Mouse (Mus musculus) limb, embryonic 11.5 days (tissue): Measurements from ENCODE around the gene Slc33a1. TPM values are rescaled to one million over a fixed set of nuclear protein-coding genes. Genes with fewer than 3 reads are reported as not detected.
A peak's percentile ranks its signal among the peaks of the same experiment; 100 is the strongest.

Experiments
- ATAC-seq: fragments of 200-750 bp; cut with Nextera tagmentation; 2 replicates; pipeline ENCODE4 v1.8.0; 2017; ENCODE audit warnings: low read depth; ENCODE audit not compliant: insufficient number of reproducible peaks, low FRiP score, low TSS enrichment
- DNase-seq: peaks from one replicate; pipeline ENCODE4 v3.0.0-alpha.2; 2015; ENCODE audit warnings: low spot score
- H3K27ac ChIP-seq: fragments of 300-500 bp; sonication (generic); replicated peaks from 2 replicates; pipeline ENCODE4 v1.5.1; 2014; ENCODE audit warnings: low read depth, mild to moderate bottlenecking, low read length
- H3K27me3 ChIP-seq: fragments of 300-500 bp; sonication (generic); 2 replicates; pipeline ENCODE4 v1.6.1; 2014; ENCODE audit warnings: mild to moderate bottlenecking, low read length, mixed read lengths; ENCODE audit not compliant: control insufficient read depth, insufficient read depth
- H3K36me3 ChIP-seq: fragments of 300-500 bp; sonication (generic); 2 replicates; pipeline ENCODE4 v1.6.1; 2014; ENCODE audit warnings: mild to moderate bottlenecking, low read length, moderate library complexity, mixed read lengths; ENCODE audit not compliant: control insufficient read depth, insufficient read depth
- H3K4me1 ChIP-seq: fragments of 300-500 bp; sonication (generic); 2 replicates; pipeline ENCODE4 v1.6.1; 2014; ENCODE audit warnings: low read length, mixed read lengths; ENCODE audit not compliant: control insufficient read depth, insufficient read depth
- H3K4me2 ChIP-seq: fragments of 300-500 bp; sonication (generic); 2 replicates; pipeline ENCODE4 v1.6.1; 2014; ENCODE audit warnings: low read depth, mild to moderate bottlenecking, moderate library complexity; ENCODE audit not compliant: severe bottlenecking
- H3K4me3 ChIP-seq: fragments of 300-500 bp; sonication (generic); 2 replicates; pipeline ENCODE4 v1.5.1; 2014; ENCODE audit warnings: low read depth, low read length
- H3K9ac ChIP-seq: fragments of 300-500 bp; sonication (generic); 2 replicates; pipeline ENCODE4 v1.6.1; 2014; ENCODE audit warnings: mild to moderate bottlenecking, low read length
- H3K9me3 ChIP-seq: fragments of 300-500 bp; sonication (generic); 2 replicates; pipeline ENCODE4 v1.6.1; 2016; ENCODE audit warnings: low read length; ENCODE audit not compliant: control insufficient read depth
- WGBS: fragments of 180-500 bp; shearing (Covaris S2); extraction: QIAGEN DNeasy Blood & Tissue Kit; methylation state at CpG from one replicate; pipeline ENCODE4 v1.1.7; 2014; 5-methylcytosine and 5-hydroxymethylcytosine counted together
- polyA plus RNA-seq: library from polyadenylated mRNA; unstranded; fragments of >200 nt; fragmentation: Nextera tagmentation; extraction: Ambion mirVana; gene quantifications from 2 replicates; pipeline ENCODE4 v1.2.1, GENCODE M21; 2014

The Slc33a1 gene
- polyA plus RNA-seq, 1 experiment from 2014 or later: 12.1 TPM

- Histone ChIP-seq H3K4me2 (no peak overlapping the region), H3K9me3 (no peaks in the 10 kb centered on the region), H3K27me3 (no peaks in the 10 kb centered on the region; the same call in 1 of the 2 replicates), H3K4me1 (no peaks in the 10 kb centered on the region), H3K9ac (no peak overlapping the region), H3K36me3 (no peaks in the 10 kb centered on the region), H3K27ac (no peak overlapping the region), H3K4me3 (no peak overlapping the region)
- 87% methylated on average over 2 of the region's 2 CpGs for WGBS
- ATAC-seq (no peak), DNase-seq (no peak)
These were observed 60.4 kb downstream of the Slc33a1 start for GRCm38 (mm10) chr3:63904157-63904556.

GRCm38 (mm10) chr3:63900021-63900571 lies 64.5 kb downstream of the Slc33a1 start:
- Histone ChIP-seq H3K36me3 (no peaks in the 10 kb centered on the region), H3K4me1 (no peaks in the 10 kb centered on the region), H3K9me3 (no peaks in the 10 kb centered on the region), H3K27me3 (no peaks in the 10 kb centered on the region; the same call in 1 of the 2 replicates), H3K4me2 (peak overlapping the region; percentile 99), H3K4me3 (peak overlapping the region; percentile 10; the same call in 1 of the 2 replicates), H3K27ac (no peak overlapping the region), H3K9ac (no peak overlapping the region)
- DNase-seq (peak; percentile 36), ATAC-seq (no peak)
- 2% methylated on average over 12 of the region's 12 CpGs for WGBS

GRCm38 (mm10) chr3:63899309-63899695 lies 65.3 kb downstream of the Slc33a1 start, which contains the start of gene Plch1:
TSS of gene Plch1 (minus strand) at chr3:63899472.
- Histone ChIP-seq H3K36me3 (no peaks in the 10 kb centered on the region), H3K9me3 (no peaks in the 10 kb centered on the region), H3K27ac (no peak within 1 kb of the TSS), H3K9ac (peak within 1 kb of the TSS; percentile 57), H3K4me3 (peak within 1 kb of the TSS; percentile 63), H3K4me2 (peak within 1 kb of the TSS; percentile 99), H3K27me3 (no peaks in the 10 kb centered on the region; the same call in 1 of the 2 replicates), H3K4me1 (no peaks in the 10 kb centered on the region)
- WGBS: 0% methylated on average over 12 of the region's 12 CpGs
- peak; percentile 86 for DNase-seq
- ATAC-seq: peak; percentile 71; the same call in 1 of the 2 replicates

GRCm38 (mm10) chr3:63898581-63899308 lies 65.8 kb downstream of the Slc33a1 start:
- no peak overlapping the region for H3K27ac ChIP-seq

GRCm38 (mm10) chr3:63897177-63897576 lies 67.4 kb downstream of the Slc33a1 start:
- Histone ChIP-seq H3K27me3 (no peaks in the 10 kb centered on the region; the same call in 1 of the 2 replicates), H3K4me1 (no peaks in the 10 kb centered on the region), H3K4me3 (no peak overlapping the region), H3K36me3 (no peaks in the 10 kb centered on the region), H3K9me3 (no peaks in the 10 kb centered on the region), H3K4me2 (no peak overlapping the region), H3K9ac (no peak overlapping the region), H3K27ac (no peak overlapping the region)
- 17% methylated on average over 1 of the region's 1 CpGs for WGBS
- DNase-seq: no peak
- ATAC-seq: no peak

More at GRCm38 (mm10) chr3:63898581-63899308, 65.8 kb downstream of the Slc33a1 start:
- peak overlapping the region; percentile 99 for H3K4me2 ChIP-seq
- peak overlapping the region; percentile 63 for H3K4me3 ChIP-seq
- no peaks in the 10 kb centered on the region; the same call in 1 of the 2 replicates for H3K27me3 ChIP-seq
- WGBS: under 1% methylated on average over 41 of the region's 41 CpGs
- no peaks in the 10 kb centered on the region for H3K36me3 ChIP-seq
- DNase-seq (peak; percentile 89), ATAC-seq (peak; percentile 75)
- no peaks in the 10 kb centered on the region for H3K9me3 ChIP-seq
- no peaks in the 10 kb centered on the region for H3K4me1 ChIP-seq
- H3K9ac ChIP-seq: peak overlapping the region; percentile 57

- Histone ChIP-seq H3K9ac (no peak overlapping the region), H3K9me3 (no peaks in the 10 kb centered on the region), H3K27ac (no peak overlapping the region), H3K4me1 (no peaks in the 10 kb centered on the region), H3K4me2 (no peak overlapping the region), H3K4me3 (no peak overlapping the region), H3K27me3 (no peaks in the 10 kb centered on the region; the same call in 1 of the 2 replicates), H3K36me3 (no peaks in the 10 kb centered on the region)
- no peak for ATAC-seq
- WGBS: 81% methylated on average over 4 of the region's 4 CpGs
- no peak for DNase-seq
These were observed 68.3 kb downstream of the Slc33a1 start for GRCm38 (mm10) chr3:63896303-63896702.

GRCm38 (mm10) chr3:63895786-63896185 lies 68.8 kb downstream of the Slc33a1 start:
- DNase-seq: no peak
- Histone ChIP-seq H3K36me3 (no peaks in the 10 kb centered on the region), H3K4me2 (no peak overlapping the region), H3K27ac (no peak overlapping the region), H3K4me3 (no peak overlapping the region), H3K4me1 (no peaks in the 10 kb centered on the region), H3K9ac (no peak overlapping the region), H3K9me3 (no peaks in the 10 kb centered on the region), H3K27me3 (no peaks in the 10 kb centered on the region; the same call in 1 of the 2 replicates)
- ATAC-seq: no peak
- WGBS: 58% methylated on average over 2 of the region's 2 CpGs

- no peak overlapping the region for H3K4me3 ChIP-seq
- DNase-seq: no peak
- no peaks in the 10 kb centered on the region for H3K36me3 ChIP-seq
- no peak overlapping the region for H3K27ac ChIP-seq
- H3K4me1 ChIP-seq: no peaks in the 10 kb centered on the region
- H3K27me3 ChIP-seq: no peaks in the 10 kb centered on the region
- H3K4me2 ChIP-seq: no peak overlapping the region
- 50% methylated on average over 7 of the region's 7 CpGs for WGBS
- H3K9ac ChIP-seq: no peak overlapping the region
- no peaks in the 10 kb centered on the region for H3K9me3 ChIP-seq
- ATAC-seq: no peak
These were observed 70.9 kb downstream of the Slc33a1 start for GRCm38 (mm10) chr3:63893677-63894076.
